Mouse (Mus musculus) adrenal gland, postnatal 36 days (tissue): Measurements from ENCODE around the gene Tomm6. TPM values are rescaled to one million over a fixed set of nuclear protein-coding genes. Genes with fewer than 3 reads are reported as not detected.

ENCODE experiments used
- DNase-seq, 2 experiments: peaks; one replicate each; pipeline ENCODE4 v3.0.0; 2021; ENCODE audit warnings: mixed read lengths in 1 of 2
- long read RNA-seq, 2 experiments: library from polyadenylated mRNA; stranded (forward); transcript quantifications; one replicate each; pipeline ENCODE4 v2.0.0; 2021; ENCODE audit warnings: borderline sequencing depth in 2 of 2
- total RNA-seq, 2 experiments: library from RNA; stranded (reverse); gene quantifications; 2 replicates each; pipeline ENCODE4 v1.2.3; 2021

Gene Tomm6
- 100 to 1,000 TPM; 229 to 241 TPM for total RNA-seq
- long read RNA-seq, experiment 1, transcript Tomm6-201 (3 exons, 594 nt): minor isoform, 9 of 246 reads
- long read RNA-seq, experiment 1, transcript Tomm6-202 (3 exons, 749 nt): major isoform, 235 of 246 reads
- long read RNA-seq, experiment 1, partial matches to known transcripts: 0 of 246 reads
- long read RNA-seq, experiment 1, other reads (novel, unspliced or antisense): 2 of 246 reads
- long read RNA-seq, experiment 2, transcript Tomm6-201 (3 exons, 594 nt): minor isoform, 7 of 122 reads
- long read RNA-seq, experiment 2, transcript Tomm6-202 (3 exons, 749 nt): major isoform, 111 of 122 reads
- long read RNA-seq, experiment 2, partial matches to known transcripts: 1 of 122 reads
- long read RNA-seq, experiment 2, other reads (novel, unspliced or antisense): 3 of 122 reads

DNA sequence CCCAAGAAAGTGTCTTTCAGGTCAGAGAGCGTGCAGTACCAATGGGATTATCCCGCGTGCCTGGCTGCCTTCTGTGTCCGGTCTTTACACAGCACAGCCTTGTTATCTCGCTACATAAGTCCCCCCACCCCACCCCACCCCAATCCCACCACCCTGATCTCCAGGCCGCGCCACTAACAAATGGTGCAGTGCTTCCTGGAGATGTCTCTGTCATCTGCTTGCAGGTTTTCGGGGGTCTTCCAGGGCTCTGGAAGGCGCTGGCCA lies at the start of gene Tomm6:
Tomm6 (minus strand) TSS at position 43 of the 264 bp plus-strand sequence.
- no peak for DNase-seq

DNA sequence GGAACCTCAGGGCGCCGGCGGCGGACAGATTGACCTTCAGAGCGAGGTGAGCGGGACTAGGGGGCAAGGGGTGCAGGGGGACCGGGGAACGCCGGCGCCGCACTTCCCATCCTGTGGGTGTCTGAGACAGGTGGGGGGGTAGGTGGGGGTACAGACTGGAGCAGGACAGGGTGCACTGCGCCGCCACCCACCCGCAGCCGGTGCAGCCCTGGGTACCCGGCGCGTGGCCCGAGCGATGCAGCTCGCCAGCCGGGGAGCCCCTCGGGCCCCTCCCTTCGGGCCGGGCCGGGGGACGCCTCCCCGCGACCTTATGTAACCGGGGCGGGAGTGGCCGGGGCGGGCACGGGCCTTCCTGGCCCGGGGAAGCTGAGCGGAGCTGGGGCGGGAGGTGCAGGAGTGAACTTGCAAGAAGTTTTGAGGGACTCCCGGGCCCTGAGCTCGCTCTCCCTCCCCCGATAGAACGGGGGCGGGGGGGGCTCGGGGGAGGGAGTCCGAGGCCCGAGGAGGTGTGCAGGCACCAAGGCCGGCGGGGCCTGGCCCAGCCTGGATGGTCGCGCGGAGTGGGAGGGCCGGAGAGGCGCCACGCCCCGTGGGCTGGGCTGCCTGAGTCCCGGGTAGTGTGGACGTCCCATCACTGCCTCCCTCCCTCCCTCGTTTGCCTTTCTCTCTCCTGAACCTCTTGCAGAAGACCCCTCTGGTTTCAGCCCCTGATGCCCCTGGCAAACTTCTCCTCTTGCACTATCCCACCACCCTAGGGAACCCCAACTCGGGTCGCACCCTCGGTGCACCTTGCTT lies 49.3 kb upstream of the Tomm6 start:
- DNase-seq: peak; percentile 94 to 96

DNA sequence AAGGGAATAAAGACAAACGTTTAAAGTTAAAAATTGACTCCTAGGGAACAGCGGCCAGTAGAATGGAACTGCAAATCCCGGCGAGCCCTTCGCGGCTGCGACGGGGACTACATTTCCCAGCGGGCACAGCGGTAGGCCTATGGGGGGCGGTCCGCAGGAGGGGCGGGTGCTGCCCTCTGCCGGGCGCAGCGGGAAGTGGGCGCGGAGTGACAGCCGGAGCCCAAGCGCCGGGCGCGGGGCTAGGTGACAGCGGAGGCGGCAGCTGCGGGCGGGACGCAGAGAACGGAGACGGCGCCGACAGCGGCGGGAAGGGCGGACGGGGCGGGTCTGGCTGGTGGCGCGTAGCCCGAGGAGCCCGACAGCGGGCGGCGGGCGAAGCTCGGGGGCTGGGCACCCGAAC lies 48.7 kb upstream of the Tomm6 start, which contains the start of gene Tfeb:
Tfeb (plus strand) TSS at position 175 of the 400 bp plus-strand sequence.
- peak; percentile 98 to 99 for DNase-seq

DNA sequence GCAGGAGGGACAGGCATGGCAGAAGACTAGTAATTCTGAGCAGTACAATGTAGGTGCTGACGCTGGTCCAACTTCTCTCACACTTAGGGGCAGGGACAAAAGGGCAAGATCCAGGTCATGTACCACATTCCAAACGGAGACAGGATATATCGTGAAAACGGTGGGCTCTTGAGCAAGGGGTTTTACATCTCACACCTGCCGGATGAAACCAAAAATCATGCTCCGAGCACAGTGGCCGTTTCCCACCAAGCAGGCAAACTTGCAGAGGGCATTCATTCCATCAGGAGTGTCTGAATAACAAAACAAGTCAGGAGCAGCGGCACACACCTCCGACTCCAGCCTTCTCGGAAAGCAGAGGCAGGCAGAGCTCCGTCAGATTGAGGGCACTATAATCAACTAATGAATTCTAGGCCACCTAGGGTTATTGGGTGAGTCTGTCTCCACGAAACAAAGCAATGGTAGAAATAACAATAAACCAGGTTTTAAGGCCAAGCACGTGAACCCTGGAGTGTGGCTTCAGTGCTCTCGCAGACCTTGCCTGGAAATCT lies 47.4 kb upstream of the Tomm6 start:
- DNase-seq: no peak

DNA sequence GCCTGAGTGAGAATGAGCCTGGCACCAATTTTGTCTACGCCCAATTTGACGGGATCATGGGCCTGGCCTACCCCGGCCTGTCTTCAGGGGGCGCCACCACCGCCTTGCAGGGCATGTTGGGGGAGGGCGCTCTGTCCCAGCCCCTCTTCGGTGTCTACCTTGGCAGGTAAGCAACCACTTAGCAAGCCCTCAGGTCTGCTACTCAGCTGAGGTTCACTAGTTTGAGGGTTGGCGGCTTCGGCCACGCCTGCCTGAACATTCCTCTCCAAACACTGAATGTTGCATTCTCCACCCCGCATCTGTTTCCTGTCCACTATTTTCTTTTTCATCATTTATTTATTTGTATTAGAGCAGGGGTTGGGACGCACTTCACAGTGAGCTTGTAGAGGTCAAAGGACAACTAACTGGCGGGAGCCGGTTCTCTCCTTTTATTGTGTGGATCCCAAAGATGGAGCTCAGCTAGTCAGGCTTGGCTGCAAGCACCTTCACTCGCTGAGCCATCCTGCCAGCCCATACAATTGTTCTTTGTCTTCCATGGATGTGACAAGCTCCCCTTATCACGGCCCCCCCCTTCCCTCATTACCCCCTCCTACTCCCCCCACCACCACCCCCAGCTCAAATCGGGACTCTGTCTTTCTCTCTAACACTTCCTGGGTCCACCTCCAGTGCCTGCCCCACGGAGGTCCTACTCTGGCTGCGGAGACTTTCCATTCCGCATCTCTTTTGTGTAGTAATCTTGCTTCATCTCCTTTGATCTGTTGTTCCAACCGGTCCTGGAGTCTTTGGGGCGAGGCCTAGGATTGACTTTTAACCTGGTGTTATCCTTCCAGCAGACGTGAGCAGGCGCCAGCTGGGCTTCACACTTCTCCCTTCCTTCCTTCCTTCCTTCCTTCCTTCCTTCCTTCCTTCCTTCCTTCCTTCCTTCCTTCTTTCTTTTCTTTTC lies 42.7 kb upstream of the Tomm6 start:
- no peak for DNase-seq

DNA sequence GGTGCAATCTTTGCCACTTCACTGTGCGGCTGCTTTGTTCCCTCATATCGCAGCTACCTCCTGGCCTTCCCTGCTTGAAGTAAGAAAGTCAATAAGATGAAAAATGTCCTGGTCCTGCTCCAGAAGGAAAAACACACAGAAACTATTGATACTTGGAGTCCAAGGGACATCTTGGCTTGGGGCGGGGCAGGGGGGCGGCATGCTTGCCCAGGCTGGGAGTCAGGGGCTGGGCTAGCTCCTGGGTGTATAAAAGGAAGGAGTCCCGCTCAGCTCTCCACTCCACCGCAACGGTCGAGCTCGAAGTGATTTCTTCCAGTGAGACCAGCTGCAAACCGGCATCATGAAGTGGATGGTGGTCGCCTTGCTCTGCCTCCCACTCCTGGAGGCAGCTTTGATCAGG lies 38.4 kb upstream of the Tomm6 start, which contains the start of gene Pgc:
Pgc (plus strand) TSS at position 277 of the 400 bp plus-strand sequence.
- no peak for DNase-seq

GRCm38 (mm10) chr17:47721183-47721582 lies 33.0 kb upstream of the Tomm6 start:
- DNase-seq: no peak

GRCm38 (mm10) chr17:47715037-47715436 lies 26.9 kb upstream of the Tomm6 start:
- no peak for DNase-seq

DNA sequence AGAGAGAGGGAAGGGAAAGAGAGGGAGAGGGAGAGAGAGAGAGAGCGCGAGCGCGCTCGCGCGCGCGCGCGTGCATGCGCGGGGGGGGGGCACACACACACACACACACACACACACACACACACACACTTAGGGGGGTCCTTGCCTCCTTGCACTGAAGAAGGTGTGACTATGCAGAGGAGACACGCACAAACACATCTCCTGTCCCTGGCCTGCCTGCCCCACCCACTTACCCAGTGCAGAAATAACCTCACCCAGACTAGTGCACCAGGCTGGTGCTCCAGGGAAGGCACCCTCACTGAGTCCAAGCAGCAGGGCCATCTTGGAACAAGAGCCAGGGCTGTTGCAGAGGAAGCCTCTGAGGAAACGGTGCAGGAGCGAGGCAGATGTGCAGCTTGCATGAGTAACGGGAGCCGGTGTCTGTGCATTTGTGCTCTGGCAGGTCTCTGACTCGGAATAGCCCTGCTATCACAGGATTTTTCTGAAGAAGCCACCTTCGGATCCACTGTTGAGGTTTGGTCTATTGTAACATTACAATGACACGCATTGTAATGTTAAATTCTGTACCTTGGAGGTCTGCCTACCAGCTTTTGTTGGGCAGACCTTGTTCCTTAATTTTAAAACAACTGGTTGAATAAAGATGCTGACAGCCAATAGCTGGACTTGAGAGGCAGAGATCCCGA lies 24.8 kb upstream of the Tomm6 start:
- no peak for DNase-seq

DNA sequence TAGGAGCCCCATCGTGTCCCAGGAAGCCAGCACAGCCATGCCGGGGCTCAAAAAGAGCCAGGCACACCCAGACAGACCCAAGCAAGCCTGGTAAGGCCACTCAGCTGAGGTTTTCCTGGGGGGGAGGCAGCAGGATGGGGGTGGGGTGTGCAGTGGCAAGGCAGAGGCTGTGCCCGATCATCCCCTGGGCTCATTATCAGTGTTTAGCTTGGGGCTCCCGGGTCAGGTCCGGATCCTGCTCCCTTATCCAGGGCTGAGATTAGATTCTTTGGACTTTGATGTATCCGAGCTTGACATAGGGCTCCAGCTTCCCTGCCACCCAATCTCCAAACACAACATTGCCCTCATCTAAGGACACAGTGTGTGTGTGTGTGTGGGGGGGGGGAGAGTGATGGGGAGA lies 23.7 kb upstream of the Tomm6 start:
- DNase-seq: no peak

DNA sequence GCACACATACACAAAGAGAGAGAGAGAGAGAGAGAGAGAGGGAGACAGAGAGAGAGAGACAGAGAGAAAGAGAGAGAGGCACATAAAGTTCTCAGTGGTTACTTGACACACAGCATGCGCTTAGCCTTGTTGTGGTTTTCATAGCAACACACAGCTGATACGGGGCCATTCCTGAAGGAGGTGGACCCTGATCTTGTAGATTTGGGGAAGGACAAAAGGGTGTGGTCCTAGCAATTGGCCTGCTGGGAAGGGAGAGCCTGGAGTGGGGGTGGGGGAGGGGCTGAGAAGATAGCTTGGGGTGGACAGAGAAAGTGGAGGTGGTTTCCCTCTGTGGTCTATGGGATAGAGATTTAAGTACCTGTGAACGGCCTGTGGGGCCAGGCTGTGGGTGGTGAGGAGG lies 21.9 kb upstream of the Tomm6 start:
- no peak for DNase-seq

DNA sequence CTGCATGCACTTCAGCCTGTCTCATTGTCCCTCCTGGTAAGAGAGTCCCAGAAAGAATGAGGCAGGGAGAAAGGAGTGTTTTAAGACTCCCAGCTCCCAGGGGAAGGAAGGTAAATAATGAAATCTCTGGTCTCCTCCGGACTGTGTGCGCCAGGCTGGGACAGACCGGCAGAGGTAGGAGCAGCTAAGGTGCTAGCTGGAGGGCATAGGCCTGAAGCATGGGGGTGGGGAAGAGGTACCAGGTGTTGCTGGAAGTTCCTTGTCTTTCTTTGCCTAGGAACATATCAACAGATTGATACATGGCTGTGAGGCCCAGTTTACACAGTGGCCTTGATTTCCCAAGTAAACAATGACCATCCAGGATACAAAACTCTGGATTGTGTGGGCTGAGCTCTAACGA lies 20.8 kb upstream of the Tomm6 start:
- DNase-seq: no peak

DNA sequence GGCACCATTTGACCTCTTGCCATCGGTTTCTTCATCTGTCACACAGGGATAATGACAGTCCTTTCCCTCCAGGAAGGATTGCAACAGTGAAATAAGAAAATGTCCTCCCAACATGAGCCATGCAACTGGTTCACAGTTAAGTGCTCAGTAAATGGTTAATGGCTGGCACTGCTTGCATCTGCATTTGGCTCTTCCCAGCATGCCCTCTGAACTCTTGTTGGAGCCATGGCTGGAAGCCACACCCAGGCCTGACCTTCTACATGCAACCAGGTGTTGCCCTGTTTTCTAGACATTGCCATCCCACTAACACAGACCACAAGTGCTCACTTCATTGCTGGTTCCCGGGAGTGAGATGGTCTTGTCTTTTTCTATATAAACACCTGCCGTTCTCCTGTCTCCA lies 19.8 kb upstream of the Tomm6 start:
- DNase-seq: no peak

GRCm38 (mm10) chr17:47706196-47706595 lies 18.0 kb upstream of the Tomm6 start:
- no peak for DNase-seq

DNA sequence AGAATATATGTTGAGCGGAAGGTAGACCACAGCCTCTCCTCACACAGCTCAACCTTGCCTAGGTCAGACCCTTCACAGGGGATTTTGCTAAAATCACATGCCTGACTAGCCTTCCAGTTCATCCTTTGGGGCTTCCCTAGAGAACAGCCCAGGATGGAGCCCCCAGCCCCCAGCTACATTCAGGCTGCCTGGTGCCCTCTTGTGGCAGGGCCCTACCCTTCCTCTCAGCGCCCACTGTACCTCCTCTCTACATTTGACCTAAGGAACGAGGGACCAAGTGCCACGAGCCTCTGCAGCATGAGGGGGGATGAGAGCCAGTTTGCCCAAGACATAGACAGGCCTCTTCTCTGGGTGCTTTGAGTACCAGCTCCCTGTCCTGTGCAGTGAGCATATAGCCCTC lies 16.5 kb upstream of the Tomm6 start:
- no peak for DNase-seq

DNA sequence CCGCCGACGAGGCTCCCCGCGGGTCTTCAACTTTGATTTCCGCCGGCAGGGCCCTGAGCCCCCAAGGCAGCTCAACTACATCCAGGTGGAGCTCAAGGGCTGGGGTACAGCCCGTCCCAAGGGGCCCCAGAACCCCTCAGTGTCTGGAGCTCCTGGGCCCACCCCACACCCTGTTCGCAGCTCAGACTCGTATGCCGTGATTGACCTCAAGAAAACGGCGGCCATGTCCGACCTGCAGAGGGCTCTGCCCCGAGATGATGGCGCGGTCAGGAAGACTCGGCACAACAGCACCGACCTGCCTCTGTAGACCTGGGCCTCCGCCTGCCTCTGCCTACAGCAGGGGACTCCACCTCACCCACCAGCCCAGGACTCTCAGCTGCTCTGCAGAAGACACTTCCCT lies 15.4 kb upstream of the Tomm6 start:
- no peak for DNase-seq

DNA sequence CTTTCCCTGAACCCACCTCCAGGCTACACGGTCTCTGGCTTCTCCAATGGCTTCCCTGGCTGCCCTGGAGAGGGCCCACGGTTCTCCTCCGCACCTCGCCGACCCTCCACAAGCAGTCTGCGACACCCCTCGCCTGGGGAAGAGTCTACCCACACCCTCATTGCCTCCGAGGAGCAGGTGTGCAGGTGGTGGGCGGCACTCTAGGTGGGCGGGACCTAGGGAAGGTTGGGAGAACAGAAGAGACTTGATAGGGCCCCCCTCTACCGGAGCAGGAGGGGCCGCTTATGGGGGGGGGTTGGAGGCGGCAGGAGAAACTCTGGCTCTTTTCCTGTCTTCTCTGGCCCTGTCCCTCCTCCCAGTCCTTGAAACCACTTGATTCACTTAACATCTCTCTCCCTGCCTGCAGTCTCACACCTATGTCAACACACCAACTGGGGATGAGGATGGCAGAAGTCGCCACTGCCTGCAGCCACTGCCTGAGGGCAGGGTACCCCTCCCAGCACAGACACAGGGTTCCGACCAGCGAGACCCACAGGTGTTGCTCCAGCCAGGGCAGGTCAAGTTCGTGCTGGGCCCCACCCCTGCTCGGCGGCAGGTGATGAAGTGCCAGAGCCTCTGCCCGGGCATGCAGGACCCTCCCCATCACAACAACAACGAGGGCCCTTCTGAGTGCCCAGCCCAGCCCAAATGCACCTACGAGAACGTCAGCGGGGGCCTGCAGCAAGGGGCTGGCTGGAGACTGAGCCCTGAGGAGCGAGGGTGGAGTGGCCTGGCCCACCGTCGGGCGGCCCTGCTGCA lies 14.6 kb upstream of the Tomm6 start:
- no peak for DNase-seq

- DNase-seq: no peak
Observed at GRCm38 (mm10) chr17:47701793-47702192, 13.6 kb upstream of the Tomm6 start.

DNA sequence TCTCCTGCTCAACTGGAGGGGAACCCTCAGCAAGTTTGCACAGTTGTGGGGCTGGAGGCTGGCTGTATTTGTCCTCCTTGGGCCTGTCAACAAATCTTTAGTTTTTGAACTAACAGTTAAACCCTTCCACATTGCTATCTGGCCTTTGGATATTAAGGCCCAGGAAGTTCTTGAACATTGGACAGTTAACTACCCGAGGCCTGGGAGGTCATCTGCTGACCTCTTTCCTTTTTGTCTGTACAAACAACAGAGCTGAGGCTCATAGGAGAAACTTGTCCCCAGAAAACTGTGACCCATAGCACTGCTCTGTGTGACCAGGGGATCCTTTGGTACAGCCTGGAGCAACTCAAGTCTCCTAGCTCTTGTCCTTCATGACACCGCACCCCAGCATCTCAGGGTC lies 10.9 kb upstream of the Tomm6 start:
- no peak for DNase-seq

DNA sequence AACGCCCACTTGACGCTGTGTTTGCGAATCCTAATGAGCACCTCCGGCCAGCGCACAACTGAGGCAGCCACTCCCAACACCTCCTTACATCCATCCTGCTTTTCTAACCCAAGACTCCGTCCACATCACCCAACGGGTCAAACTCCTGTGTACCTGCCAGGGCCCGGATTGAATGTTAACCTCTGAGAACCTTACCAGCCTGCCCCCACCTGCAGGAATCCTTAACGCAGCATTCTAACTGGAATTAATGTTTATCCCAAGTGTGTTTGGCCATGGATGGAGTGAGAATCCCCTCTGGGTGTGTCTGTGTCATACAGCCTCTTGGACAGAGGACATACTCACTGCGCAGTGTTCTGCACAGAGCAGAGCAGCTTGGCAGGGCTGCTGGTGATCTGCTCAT lies 10.0 kb upstream of the Tomm6 start:
- no peak for DNase-seq

DNA sequence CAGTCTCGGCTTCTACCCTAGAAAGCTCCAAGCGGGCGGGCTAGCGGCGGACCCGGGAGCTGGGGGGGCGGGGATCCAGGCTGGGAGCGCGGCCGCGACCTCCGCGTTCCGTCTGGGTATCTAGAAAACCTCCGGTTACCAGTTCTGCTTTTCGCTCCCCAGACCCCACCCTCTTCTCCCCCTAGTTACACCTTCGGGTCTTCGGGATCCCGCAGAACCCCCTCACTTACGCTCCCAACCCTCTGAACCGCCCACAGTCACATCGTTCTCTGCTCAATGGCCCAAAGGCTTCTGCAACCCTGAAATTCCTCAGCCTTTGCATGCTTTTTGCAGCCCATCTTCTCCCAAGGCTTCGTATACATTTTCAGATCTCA lies 7.1 kb upstream of the Tomm6 start:
- no peak for DNase-seq
